18 mouse cellular contexts compared by ENCODE assay signal in genomic region chrX:13467121-13467571, GRCm38 (mm10). TPM values are rescaled to one million over a fixed set of nuclear protein-coding genes. Genes with fewer than 3 reads are reported as not detected.
DNase-seq lines count a peak whose midpoint lies in the region; ATAC-seq and TF ChIP-seq lines count a peak whose summit lies in the region.
"Had no signal": no experiment of that assay in that cellular context is flagged by ENCODE, and none has a peak within 500 bp of the region (broad histone marks: within the 10 kb centered on the region; RNA-seq: fewer than 3 reads in every experiment).

No protein-coding gene starts in this region.

- H3K27me3 ChIP-seq in forebrain, embryonic 12.5 days: peaks cover 23% of the 10 kb centered on the region
- H3K27me3 ChIP-seq in midbrain, embryonic 11.5 days (ENCODE audit: control insufficient read depth, insufficient read depth, low read length): no peaks in the 10 kb centered on the region
- H3K27me3 ChIP-seq: forebrain, embryonic 13.5 days; neural tube, embryonic 12.5 days; Patski had no signal

- H3K4me3 ChIP-seq in layer of hippocampus, adult 2 months: no peak overlapping the region
- H3K4me3 ChIP-seq in forebrain, embryonic 12.5 days (replicated peaks): no peak overlapping the region
- no peak overlapping the region for H3K4me3 ChIP-seq in midbrain, embryonic 11.5 days (ENCODE audit: low read depth, low read length)
- H3K4me3 ChIP-seq: forebrain, embryonic 13.5 days; heart, embryonic 13.5 days; neural tube, embryonic 12.5 days had no signal

- H3K4me2 ChIP-seq in forebrain, embryonic 12.5 days: no peak overlapping the region
- no peak overlapping the region for H3K4me2 ChIP-seq in midbrain, embryonic 11.5 days
- H3K4me2 ChIP-seq: forebrain, embryonic 13.5 days; heart, embryonic 13.5 days; neural tube, embryonic 12.5 days had no signal

- no peak for ATAC-seq in forebrain, embryonic 12.5 days (ENCODE audit: low FRiP score)
- no peak for ATAC-seq in midbrain, embryonic 11.5 days (ENCODE audit: low FRiP score)
- ATAC-seq: activated CD4-positive, CD25-positive, alpha-beta regulatory T cell, adult 4 months; forebrain, embryonic 13.5 days; Patski had no signal

- no peaks in the 10 kb centered on the region for H3K36me3 ChIP-seq in forebrain, embryonic 12.5 days (replicated peaks)
- no peaks in the 10 kb centered on the region for H3K36me3 ChIP-seq in midbrain, embryonic 11.5 days (ENCODE audit: control insufficient read depth, insufficient read depth, low read length)
- H3K36me3 ChIP-seq: heart, embryonic 13.5 days; neural tube, embryonic 12.5 days had no signal

- no peak overlapping the region for H3K9ac ChIP-seq in forebrain, embryonic 12.5 days
- H3K9ac ChIP-seq in midbrain, embryonic 11.5 days (ENCODE audit: low read length): no peak overlapping the region
- H3K9ac ChIP-seq: forebrain, embryonic 13.5 days; heart, embryonic 13.5 days; neural tube, embryonic 12.5 days had no signal

- 80% methylated on average over 6 of the region's 6 CpGs for WGBS in forebrain, embryonic 12.5 days
- 79% methylated on average over 6 of the region's 6 CpGs for WGBS in midbrain, embryonic 11.5 days

- peak overlapping the region; percentile 88 for H3K27ac ChIP-seq in layer of hippocampus, adult 2 months
- H3K27ac ChIP-seq in forebrain, embryonic 12.5 days: no peak overlapping the region
- no peak overlapping the region for H3K27ac ChIP-seq in midbrain, embryonic 11.5 days (ENCODE audit: low read depth, low read length)
- H3K27ac ChIP-seq: forebrain, embryonic 13.5 days; heart, embryonic 13.5 days; neural tube, embryonic 12.5 days had no signal

- no peaks in the 10 kb centered on the region for H3K4me1 ChIP-seq in forebrain, embryonic 12.5 days
- no peaks in the 10 kb centered on the region for H3K4me1 ChIP-seq in midbrain, embryonic 11.5 days (ENCODE audit: control insufficient read depth, insufficient read depth, low read length)
- H3K4me1 ChIP-seq: forebrain, embryonic 13.5 days; neural tube, embryonic 12.5 days had no signal

- no peaks in the 10 kb centered on the region for H3K9me3 ChIP-seq in forebrain, embryonic 12.5 days
- no peaks in the 10 kb centered on the region for H3K9me3 ChIP-seq in midbrain, embryonic 11.5 days (ENCODE audit: control insufficient read depth, low read length)
- H3K9me3 ChIP-seq: forebrain, embryonic 13.5 days; heart, embryonic 13.5 days; neural tube, embryonic 12.5 days had no signal

- no peak for DNase-seq in layer of hippocampus, adult 2 months (ENCODE audit: low spot score in 2 of 2)
- DNase-seq in layer of hippocampus, adult 11-12 months (ENCODE audit: low spot score): no peak
- DNase-seq in brain, adult 2 months (ENCODE audit: low read depth, low spot score): peak; percentile 52
- peak; percentile 48 for DNase-seq in cerebellum, adult 11 months
- peak; percentile 64 to 68 for DNase-seq in cerebellum, postnatal 14 days
- DNase-seq in midbrain, embryonic 11.5 days (ENCODE audit: low spot score, missing footprints): no peak
- DNase-seq: adrenal gland, postnatal 14 days; embryo, embryonic 11 days; kidney, adult 8-10 months; lung, adult 2 months; thymus, adult 2 months had no signal

- no peak for TF ChIP-seq CTCF in layer of hippocampus, adult 2 months (conservative IDR thresholded peaks at IDR 0.05)

RNA-seq across cellular contexts. Expression of gene Nyx, which starts 1.2 kb away (rescaled TPM):
- total RNA-seq in layer of hippocampus, adult 2 months (2021): 1 to 10 TPM in 1 of 2 experiments, under 1 TPM in 1; 0.59 to 1.1 TPM
- 0.06 and 0.08 TPM in 2 replicates for polyA plus RNA-seq in forebrain, embryonic 12.5 days (2016; fragmentation: Nextera tagmentation; extraction: Ambion mirVana)
- polyA plus RNA-seq in midbrain, embryonic 11.5 days (2014; fragmentation: Nextera tagmentation; extraction: Ambion mirVana): 0.04 and 0.14 TPM in 2 replicates
- total RNA-seq: liver, adult 2 months had no signal
- polyA plus RNA-seq: activated CD4-positive, CD25-positive, alpha-beta regulatory T cell, adult 4 months; forebrain, embryonic 13.5 days had no signal

Comparison
In these comparisons a context has a peak if more than half of its experiments do, and no peak if none do; other contexts are left out.
1. DNase-seq: peak in brain, adult 2 months (single experiment), cerebellum, adult 11 months (single experiment) and cerebellum, postnatal 14 days (2 of 2); none in layer of hippocampus, adult 2 months (0 of 2), layer of hippocampus, adult 11-12 months (single experiment) and midbrain, embryonic 11.5 days (single experiment).